Mouse (Mus musculus): Measurements from ENCODE around the gene Mup8.
"Not testable (repeated sequence)": the region's sequence is repeated elsewhere in the genome, so short reads cannot be mapped to it uniquely, and the experiment has no call there.

Gene Mup8

GRCm38 (mm10) chr4:60222499-60222898, at the start of gene Mup8:
Mup8 (minus strand) TSS chr4:60222599.
- not testable (repeated sequence) for DNase-seq

GRCm38 (mm10) chr4:60265977-60266770, 43.8 kb upstream of the Mup8 start:
- DNase-seq, result not testable (repeated sequence)

- not testable (repeated sequence) for DNase-seq
Measured at GRCm38 (mm10) chr4:60262706-60263105, 40.3 kb upstream of the Mup8 start.
